Mouse (Mus musculus): ENCODE data around the gene March7. TPM values are rescaled to one million over a fixed set of nuclear protein-coding genes. Genes with fewer than 3 reads are reported as not detected.

The March7 gene
- polyA plus RNA-seq, 1 experiment = 10.7 TPM

DNA sequence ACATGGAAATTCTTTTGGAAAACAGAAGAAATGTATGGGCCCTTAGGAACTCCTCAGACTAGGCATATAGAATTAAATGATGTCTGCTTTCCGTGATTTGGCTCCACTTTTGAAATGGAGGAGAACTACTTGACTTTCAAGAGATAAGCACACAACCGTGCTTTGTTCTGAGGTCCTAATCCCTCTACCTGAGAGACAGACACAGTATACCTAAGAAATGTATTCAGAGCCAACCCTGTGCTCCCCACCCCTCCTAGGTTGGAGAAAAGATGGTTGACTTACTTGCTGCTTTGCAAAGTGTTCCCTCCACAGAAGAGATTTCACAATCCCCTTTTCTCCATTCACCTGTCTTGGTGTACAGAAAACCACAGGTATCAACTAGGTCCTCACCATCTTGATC is 47.1 kb downstream of the March7 start:
- 93% methylated on average over 2 of the region's 2 CpGs for WGBS
- Histone ChIP-seq H3K27ac (ENCODE audit: insufficient read depth, low read depth, low read length) (no peak overlapping the region), H3K36me3 (ENCODE audit: control insufficient read depth, insufficient read depth, low read length) (peaks cover 2% of the 10 kb centered on the region), H3K4me1 (ENCODE audit: control insufficient read depth, insufficient read depth, low read length) (peaks cover 4% of the 10 kb centered on the region; the same call in 1 of the 2 replicates), H3K27me3 (replicated peaks; ENCODE audit: control insufficient read depth, insufficient read depth, low read length) (no peaks in the 10 kb centered on the region), H3K4me3 (ENCODE audit: insufficient read depth, low read depth, low read length) (no peak overlapping the region)
- TF ChIP-seq CTCF (conservative IDR thresholded peaks at IDR 0.05; ENCODE audit: insufficient read depth, insufficient read length, low read depth, low read length) = no peak
- TF ChIP-seq POLR2A (IDR thresholded peaks at IDR 0.05; ENCODE audit: low read depth, low read length) = no peak
- DNase-seq = no peak

DNA sequence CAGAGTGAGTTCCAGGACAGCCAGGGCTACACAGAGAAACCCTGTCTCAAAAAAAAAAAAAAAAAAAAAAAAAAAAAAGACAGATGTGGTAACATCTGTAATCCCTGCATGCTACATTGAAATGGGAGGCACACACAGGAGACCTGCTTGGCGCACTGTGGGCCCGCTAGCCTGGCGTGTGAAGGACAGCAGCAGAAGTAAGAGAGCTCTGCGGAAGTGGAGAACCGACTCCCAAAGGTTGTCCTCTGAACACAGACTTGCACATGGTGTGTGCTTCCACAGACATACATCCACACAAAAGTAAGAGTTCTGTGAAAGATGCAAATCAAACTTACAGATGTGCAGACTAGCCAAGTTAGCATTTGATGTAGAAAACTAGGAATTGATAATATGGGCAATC is 49.5 kb downstream of the March7 start:
- no peak overlapping the region for H3K4me3 ChIP-seq (ENCODE audit: insufficient read depth, low read depth, low read length)
- no peaks in the 10 kb centered on the region for H3K27me3 ChIP-seq (replicated peaks; ENCODE audit: control insufficient read depth, insufficient read depth, low read length)
- 94% methylated on average over 5 of the region's 5 CpGs for WGBS
- TF ChIP-seq POLR2A (IDR thresholded peaks at IDR 0.05; ENCODE audit: low read depth, low read length) = no peak
- no peak for TF ChIP-seq CTCF (conservative IDR thresholded peaks at IDR 0.05; ENCODE audit: insufficient read depth, insufficient read length, low read depth, low read length)
- H3K36me3 ChIP-seq (ENCODE audit: control insufficient read depth, insufficient read depth, low read length) = peaks cover 1% of the 10 kb centered on the region; the same call in 1 of the 2 replicates
- peaks cover 4% of the 10 kb centered on the region; the same call in 1 of the 2 replicates for H3K4me1 ChIP-seq (ENCODE audit: control insufficient read depth, insufficient read depth, low read length)
- no peak overlapping the region for H3K27ac ChIP-seq (ENCODE audit: insufficient read depth, low read depth, low read length)
- DNase-seq = no peak

DNA sequence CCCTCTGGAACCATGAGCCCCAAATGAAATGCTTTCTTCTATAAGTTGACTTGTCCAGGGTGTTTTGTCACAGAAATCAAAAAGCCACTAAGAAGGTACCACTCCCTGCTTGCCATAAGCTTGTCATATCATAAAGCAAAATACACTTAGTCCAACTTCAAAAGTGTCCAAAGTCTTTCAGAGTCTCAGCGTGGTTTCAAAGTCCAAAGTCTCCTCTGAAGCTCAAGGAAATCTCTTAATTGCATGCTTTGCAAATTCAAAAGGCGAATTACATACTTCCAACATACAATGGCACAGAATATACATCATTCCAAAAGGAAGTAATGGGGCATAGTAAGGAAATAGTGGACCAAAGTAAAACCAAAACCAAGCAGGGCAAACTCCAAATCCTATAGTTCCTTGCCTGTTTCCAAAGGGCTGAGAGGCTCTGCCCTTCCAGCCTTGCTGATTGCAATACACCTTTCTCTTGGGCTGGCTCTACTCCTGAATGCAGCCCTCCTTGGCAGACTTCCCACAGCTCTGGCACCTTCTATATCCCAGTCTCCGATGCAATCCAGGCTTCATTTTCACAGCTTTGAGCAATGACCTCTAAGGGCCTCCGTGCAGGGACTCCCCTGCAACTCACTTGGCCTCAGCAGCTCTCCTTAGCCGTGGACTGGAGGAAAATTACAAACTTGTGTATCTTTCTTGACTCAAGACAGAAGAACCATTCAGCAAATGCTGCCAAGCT is 51.1 kb downstream of the March7 start:
- Histone ChIP-seq H3K27ac (ENCODE audit: insufficient read depth, low read depth, low read length) (0 out of 2 replicates have a peak overlapping the region, but pooled peaks have one; percentile 1), H3K4me3 (ENCODE audit: insufficient read depth, low read depth, low read length) (no peak overlapping the region), H3K36me3 (ENCODE audit: control insufficient read depth, insufficient read depth, low read length) (no peaks in the 10 kb centered on the region), H3K4me1 (ENCODE audit: control insufficient read depth, insufficient read depth, low read length) (peaks cover 4% of the 10 kb centered on the region; the same call in 1 of the 2 replicates), H3K27me3 (replicated peaks; ENCODE audit: control insufficient read depth, insufficient read depth, low read length) (no peaks in the 10 kb centered on the region)
- 58% methylated on average over 5 of the region's 5 CpGs for WGBS
- no peak for TF ChIP-seq CTCF (conservative IDR thresholded peaks at IDR 0.05; ENCODE audit: insufficient read depth, insufficient read length, low read depth, low read length)
- no peak for TF ChIP-seq POLR2A (IDR thresholded peaks at IDR 0.05; ENCODE audit: low read depth, low read length)
- peak; percentile 66 for DNase-seq

DNA sequence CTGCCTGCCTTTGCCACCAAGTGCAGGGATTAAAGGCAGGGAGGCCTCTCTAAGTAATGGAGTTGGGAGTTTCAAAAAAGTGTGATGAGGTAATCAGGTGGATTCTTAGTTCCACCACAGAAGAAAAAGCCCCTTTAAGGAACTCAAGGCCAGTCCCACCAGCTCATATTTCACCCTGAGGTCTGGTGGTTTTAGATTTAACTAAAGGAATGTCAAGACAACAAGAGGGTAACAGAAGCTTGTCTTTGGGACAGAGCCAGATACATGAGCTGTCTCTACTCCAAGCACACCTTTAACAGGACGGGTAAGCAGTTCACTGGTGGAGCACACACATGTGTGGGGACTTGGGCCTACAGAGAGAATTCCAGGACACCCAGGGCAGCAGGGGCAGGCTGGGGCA is 57.9 kb downstream of the March7 start:
- H3K36me3 ChIP-seq (ENCODE audit: control insufficient read depth, insufficient read depth, low read length) = peaks cover 2% of the 10 kb centered on the region; the same call in 1 of the 2 replicates
- no peak overlapping the region for H3K27ac ChIP-seq (ENCODE audit: insufficient read depth, low read depth, low read length)
- H3K4me1 ChIP-seq (ENCODE audit: control insufficient read depth, insufficient read depth, low read length) = peaks cover 10% of the 10 kb centered on the region; the same call in 1 of the 2 replicates
- no peaks in the 10 kb centered on the region for H3K27me3 ChIP-seq (replicated peaks; ENCODE audit: control insufficient read depth, insufficient read depth, low read length)
- H3K4me3 ChIP-seq (ENCODE audit: insufficient read depth, low read depth, low read length) = no peak overlapping the region
- DNase-seq = peak; percentile 31
- WGBS = 32% methylated on average over 1 of the region's 1 CpGs
- TF ChIP-seq CTCF (conservative IDR thresholded peaks at IDR 0.05; ENCODE audit: insufficient read depth, insufficient read length, low read depth, low read length) (no peak), POLR2A (IDR thresholded peaks at IDR 0.05; ENCODE audit: low read depth, low read length) (no peak)

DNA sequence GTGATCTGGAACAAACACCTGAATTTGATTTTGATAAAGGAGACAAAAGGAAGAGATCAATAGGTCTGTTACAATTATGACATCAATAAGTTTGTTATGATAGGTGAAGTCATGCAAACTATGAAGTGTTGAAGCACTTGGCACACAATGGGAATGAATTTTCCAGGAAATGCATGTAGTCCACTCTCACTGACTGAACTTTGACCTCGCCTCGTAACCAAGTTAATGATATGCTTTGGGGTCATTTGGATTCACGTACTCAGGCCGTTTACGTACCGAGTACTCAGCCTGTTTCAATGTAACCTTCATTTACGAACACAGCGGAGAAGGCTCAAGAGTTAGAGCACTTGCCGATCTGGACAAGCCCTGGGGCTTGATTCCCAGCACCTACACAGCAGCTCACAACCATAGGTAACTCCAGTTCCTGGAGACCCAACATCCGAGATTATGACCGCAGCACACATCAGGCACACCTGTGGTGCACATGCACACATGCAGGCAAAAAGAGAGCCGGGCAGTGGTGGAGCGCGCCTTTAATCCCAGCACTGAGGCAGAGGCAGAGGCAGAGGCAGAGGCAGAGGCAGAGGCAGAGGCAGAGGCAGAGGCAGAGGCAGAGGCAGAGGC is 60.3 kb downstream of the March7 start:
- 60% methylated on average over 14 of the region's 14 CpGs for WGBS
- TF ChIP-seq CTCF (conservative IDR thresholded peaks at IDR 0.05; ENCODE audit: insufficient read depth, insufficient read length, low read depth, low read length) (no peak), POLR2A (IDR thresholded peaks at IDR 0.05; ENCODE audit: low read depth, low read length) (no peak)
- Histone ChIP-seq H3K4me1 (ENCODE audit: control insufficient read depth, insufficient read depth, low read length) (peaks cover 10% of the 10 kb centered on the region; the same call in 1 of the 2 replicates), H3K4me3 (ENCODE audit: insufficient read depth, low read depth, low read length) (no peak overlapping the region), H3K27me3 (replicated peaks; ENCODE audit: control insufficient read depth, insufficient read depth, low read length) (no peaks in the 10 kb centered on the region), H3K27ac (ENCODE audit: insufficient read depth, low read depth, low read length) (peak overlapping the region; percentile 15; the same call in 1 of the 2 replicates), H3K36me3 (ENCODE audit: control insufficient read depth, insufficient read depth, low read length) (peaks cover 2% of the 10 kb centered on the region; the same call in 1 of the 2 replicates)
- DNase-seq = peak; percentile 92

DNA sequence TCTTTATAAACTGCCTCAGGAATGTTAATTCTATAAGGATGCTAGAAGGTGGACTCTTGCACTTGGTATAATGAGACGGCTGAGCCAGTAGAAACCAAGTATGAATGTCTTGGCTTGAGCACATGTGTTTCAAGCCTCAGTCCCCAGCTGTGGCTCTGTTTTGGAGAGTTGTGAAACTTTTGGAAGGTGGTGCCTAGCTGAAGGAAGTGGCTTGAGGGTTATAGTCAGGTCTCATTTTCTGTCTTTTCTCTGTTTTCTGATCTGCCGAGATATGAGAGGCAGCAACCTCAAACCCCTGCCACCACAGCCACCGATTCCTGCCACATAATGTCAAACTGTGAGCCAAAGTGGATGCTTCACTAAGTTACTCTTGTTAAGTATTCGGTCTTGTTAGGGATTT is 68.9 kb downstream of the March7 start:
- Histone ChIP-seq H3K27me3 (replicated peaks; ENCODE audit: control insufficient read depth, insufficient read depth, low read length) (no peaks in the 10 kb centered on the region), H3K27ac (ENCODE audit: insufficient read depth, low read depth, low read length) (no peak overlapping the region), H3K4me3 (ENCODE audit: insufficient read depth, low read depth, low read length) (no peak overlapping the region), H3K4me1 (ENCODE audit: control insufficient read depth, insufficient read depth, low read length) (no peaks in the 10 kb centered on the region), H3K36me3 (ENCODE audit: control insufficient read depth, insufficient read depth, low read length) (no peaks in the 10 kb centered on the region)
- WGBS = 89% methylated on average over 4 of the region's 4 CpGs
- TF ChIP-seq CTCF (conservative IDR thresholded peaks at IDR 0.05; ENCODE audit: insufficient read depth, insufficient read length, low read depth, low read length) (no peak), POLR2A (IDR thresholded peaks at IDR 0.05; ENCODE audit: low read depth, low read length) (no peak)
- no peak for DNase-seq

DNA sequence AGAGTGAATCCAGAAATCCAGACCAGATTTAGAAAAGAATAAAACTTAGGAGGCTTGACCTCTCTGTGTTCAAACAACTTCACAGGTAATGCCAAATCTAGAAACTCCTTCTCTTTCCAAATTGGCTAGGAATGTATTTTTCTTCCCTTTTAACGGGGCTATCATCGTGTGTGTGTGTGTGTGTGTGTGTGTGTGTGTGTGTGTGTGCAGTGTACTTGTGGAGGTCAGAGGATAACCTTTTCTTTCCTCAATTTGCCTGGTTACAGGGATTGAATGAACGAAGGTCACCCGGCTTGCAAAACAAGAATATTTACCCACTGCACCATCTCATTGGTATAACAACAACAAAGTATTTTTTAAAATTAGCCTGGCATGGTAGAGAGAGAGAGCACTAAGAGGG is 72.9 kb downstream of the March7 start:
- WGBS = 55% methylated on average over 4 of the region's 4 CpGs
- Histone ChIP-seq H3K4me1 (ENCODE audit: control insufficient read depth, insufficient read depth, low read length) (no peaks in the 10 kb centered on the region; the same call in 1 of the 2 replicates), H3K27ac (ENCODE audit: insufficient read depth, low read depth, low read length) (no peak overlapping the region), H3K36me3 (ENCODE audit: control insufficient read depth, insufficient read depth, low read length) (no peaks in the 10 kb centered on the region), H3K4me3 (ENCODE audit: insufficient read depth, low read depth, low read length) (no peak overlapping the region), H3K27me3 (replicated peaks; ENCODE audit: control insufficient read depth, insufficient read depth, low read length) (no peaks in the 10 kb centered on the region)
- DNase-seq = no peak
- no peak for TF ChIP-seq POLR2A (IDR thresholded peaks at IDR 0.05; ENCODE audit: low read depth, low read length)
- TF ChIP-seq CTCF (conservative IDR thresholded peaks at IDR 0.05; ENCODE audit: insufficient read depth, insufficient read length, low read depth, low read length) = no peak
